Mouse (Mus musculus): ENCODE measurements around the gene 1110065P20Rik.

The 1110065P20Rik gene

DNA sequence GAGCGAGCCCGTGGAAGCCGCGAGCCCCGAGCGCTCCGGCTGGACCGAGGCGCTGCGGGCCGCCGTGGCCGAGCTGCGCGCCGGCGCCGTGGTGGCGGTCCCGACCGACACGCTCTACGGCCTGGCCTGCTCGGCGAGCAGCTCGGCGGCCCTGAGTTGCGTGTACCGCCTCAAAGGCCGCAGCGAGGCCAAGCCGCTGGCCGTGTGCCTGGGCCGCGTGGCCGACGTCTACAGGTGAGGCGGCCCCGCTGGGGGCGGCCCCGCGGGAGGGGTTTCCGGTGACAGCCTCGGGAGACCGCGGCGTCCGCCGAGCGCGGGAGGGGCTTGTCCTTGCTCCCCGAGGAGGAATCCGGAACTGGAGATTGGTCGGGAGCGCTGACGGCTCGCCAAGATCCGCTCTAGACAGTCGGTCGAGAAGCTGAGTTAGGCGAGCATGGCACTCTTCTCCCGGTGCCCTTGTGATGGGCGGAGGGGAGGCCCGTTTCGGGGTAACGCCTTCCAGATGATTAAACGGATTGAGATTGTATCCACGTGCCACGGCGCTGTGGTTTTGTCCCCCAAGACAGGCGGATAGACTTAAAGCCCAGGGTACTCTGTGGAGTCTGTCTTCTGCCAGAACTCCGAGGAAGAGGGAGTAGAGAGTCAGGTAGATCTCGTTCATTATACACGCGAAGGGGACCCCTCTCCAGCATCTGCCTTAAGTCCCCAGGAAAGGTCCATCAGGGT lies at the start of gene 1110065P20Rik:
1110065P20Rik (minus strand) TSS at position 264 of the 726 bp plus-strand sequence.
- in situ Hi-C loops (cut with MboI; ENCODE audit: low pct_unique_long_range_greater_than_20kb in 1 of 2, low sequenced_read_pairs in 2 of 2, unreplicated experiment in 1 of 2), result no loop called here

DNA sequence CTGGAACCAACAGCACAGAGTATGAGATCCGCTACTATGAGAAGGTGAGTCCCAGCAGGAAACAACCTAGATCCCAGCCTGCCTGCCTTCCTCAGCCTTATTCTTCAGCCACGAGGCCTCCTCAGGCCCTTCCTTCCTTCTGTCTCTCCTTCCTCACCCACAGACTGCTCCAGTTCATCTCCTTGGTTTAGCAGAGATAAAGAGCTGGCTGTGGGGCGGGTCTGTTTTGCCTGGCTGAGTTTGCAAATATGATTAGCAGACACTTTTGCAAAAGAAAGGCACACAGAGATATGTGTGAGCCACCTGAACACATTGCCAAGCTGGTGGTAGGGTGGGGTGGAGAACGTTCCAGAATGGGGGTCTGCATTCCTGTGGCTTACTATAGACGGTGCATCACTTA lies 48.9 kb upstream of the 1110065P20Rik start:
- in situ Hi-C loops (cut with MboI; ENCODE audit: low pct_unique_long_range_greater_than_20kb in 1 of 2, low sequenced_read_pairs in 2 of 2, unreplicated experiment in 1 of 2), result no loop called here

DNA sequence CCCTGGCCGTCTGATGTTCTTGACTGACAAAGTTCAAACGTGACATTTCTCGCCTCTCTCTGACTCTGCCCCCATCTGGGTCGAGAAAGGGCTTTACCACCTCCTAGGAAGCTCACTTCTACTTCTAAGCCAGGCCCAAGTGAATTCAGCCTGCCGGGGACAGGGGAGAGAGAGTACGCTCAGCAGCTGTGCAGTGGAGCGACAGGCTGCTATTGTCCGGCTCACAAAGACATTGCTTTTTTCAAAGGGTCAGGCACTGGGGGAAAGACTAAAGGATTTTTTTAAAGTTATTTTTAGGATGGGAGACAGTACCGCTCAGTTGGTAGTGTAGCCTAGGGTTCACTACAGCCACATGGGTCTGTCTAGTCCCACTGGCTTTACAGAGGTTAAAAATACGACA lies 47.4 kb upstream of the 1110065P20Rik start:
- in situ Hi-C loops (cut with MboI; ENCODE audit: low pct_unique_long_range_greater_than_20kb in 1 of 2, low sequenced_read_pairs in 2 of 2, unreplicated experiment in 1 of 2), result no loop called here

DNA sequence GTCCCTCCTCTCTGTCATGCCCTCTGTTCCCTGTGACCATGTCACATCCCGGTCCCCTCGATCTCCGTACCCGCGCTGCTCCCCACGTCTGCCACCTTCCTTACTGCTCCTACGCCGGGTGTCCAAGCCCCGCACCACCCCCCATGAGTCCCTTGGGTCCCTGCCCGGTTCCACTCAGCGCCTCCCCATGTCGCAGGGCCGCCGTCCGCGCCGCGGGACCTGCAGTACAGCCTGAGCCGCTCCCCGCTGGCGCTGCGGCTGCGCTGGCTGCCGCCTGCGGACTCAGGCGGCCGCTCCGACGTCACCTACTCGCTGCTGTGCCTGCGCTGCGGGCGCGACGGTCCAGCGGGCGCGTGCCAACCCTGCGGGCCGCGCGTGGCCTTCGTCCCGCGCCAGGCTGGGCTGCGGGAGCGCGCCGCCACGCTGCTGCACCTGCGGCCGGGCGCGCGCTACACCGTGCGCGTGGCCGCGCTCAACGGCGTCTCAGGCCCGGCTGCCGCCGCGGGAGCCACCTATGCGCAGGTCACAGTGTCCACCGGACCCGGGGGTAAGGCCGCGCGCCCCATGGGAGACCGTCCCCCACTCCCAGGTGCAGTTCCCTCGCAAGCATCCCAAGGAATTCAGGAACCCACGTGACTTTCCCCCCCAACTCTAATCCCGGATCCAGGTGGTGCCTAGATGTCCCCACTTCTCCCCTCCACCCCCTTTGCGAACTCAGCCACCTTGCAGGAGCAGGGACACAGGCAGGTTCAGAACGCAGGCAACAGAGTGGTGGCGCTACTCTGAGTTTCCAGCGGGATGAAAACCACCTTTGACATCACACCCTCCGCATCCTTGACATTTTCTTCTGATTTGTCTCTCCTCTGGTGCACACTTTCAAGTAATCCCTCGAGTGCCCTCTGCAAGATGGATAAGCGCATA lies 43.8 kb upstream of the 1110065P20Rik start:
- in situ Hi-C loops (cut with MboI; ENCODE audit: low pct_unique_long_range_greater_than_20kb in 1 of 2, low sequenced_read_pairs in 2 of 2, unreplicated experiment in 1 of 2), result no loop called here

DNA sequence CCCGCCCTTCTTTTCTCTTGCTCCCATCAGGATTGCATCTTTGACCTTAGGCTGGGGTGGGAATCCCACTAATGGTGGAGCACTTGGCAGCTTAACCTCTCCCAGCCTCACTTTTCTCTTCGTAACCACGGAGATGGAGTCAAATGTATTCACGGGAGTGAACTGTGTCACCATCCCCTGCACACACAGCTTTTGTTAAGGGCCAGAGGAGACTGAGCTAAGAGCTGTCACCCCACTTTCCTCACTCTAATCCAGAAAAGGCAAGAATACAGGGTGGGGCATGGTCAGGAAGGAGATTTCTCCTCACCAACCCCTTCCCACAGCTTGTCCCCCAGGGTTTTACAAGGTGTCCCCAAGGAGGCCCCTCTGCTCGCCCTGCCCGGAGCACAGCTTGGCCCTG lies 42.8 kb upstream of the 1110065P20Rik start:
- in situ Hi-C loops (cut with MboI; ENCODE audit: low pct_unique_long_range_greater_than_20kb in 1 of 2, low sequenced_read_pairs in 2 of 2, unreplicated experiment in 1 of 2), result no loop called here

DNA sequence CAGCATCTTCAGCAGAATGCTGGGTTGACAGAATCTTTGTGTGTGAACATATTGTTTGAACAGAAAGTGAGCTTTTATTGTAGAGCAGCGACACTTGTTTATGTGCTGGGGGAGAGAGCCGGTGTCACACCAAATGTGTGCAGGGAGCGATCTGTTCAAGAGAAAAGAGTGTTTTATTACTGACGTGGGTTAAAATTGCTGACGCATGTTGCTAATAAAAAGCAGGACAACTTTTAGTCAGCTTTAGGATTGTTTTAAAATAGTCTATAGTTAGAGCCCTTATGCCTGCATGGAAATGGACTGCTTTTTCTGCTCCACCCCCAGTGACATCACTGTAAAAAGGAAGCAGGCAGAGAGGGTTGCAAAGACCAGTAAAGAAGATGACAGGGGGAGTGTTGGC lies 39.8 kb upstream of the 1110065P20Rik start:
- in situ Hi-C loops (cut with MboI; ENCODE audit: low pct_unique_long_range_greater_than_20kb in 1 of 2, low sequenced_read_pairs in 2 of 2, unreplicated experiment in 1 of 2), result no loop called here

DNA sequence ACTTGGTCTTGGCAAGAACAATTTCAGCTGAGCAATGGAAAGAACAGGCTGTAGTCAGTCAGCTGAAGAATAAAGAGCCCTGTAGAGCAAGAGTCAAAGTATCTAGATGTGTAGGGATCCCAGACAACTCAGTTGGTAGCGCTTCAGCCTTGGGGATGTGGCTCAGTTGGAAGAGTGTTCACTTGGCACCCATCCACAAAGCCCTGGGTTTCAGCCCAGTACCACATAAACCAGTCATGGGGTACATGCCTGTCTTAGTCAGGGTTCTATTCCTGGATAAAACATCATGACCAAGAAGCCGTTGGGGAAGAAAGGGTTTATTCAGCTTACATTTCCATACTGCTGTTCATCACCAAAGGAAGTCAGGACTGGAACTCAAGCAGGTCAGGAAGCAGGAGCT lies 38.9 kb upstream of the 1110065P20Rik start:
- in situ Hi-C loops (cut with MboI; ENCODE audit: low pct_unique_long_range_greater_than_20kb in 1 of 2, low sequenced_read_pairs in 2 of 2, unreplicated experiment in 1 of 2), result no loop called here

DNA sequence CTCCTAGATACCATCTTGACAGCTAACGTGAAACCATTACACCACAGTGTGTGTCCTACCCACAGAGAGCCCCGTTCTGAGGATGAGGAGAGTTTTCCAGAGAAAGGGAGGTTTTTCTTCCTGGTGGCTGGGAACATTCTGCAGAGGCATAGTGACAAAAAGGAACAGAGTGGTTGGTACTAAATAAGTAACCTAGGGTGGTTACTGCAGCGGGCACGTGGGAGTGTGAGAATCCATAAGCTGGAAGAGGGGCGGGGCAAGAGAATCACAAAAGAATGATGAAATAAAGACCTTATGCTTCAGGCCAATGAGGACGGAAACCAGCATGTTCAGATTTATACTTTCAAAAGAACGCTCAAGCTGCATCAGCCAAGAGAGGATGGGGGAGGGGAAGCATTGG lies 37.7 kb upstream of the 1110065P20Rik start:
- in situ Hi-C loops (cut with MboI; ENCODE audit: low pct_unique_long_range_greater_than_20kb in 1 of 2, low sequenced_read_pairs in 2 of 2, unreplicated experiment in 1 of 2), result no loop called here

DNA sequence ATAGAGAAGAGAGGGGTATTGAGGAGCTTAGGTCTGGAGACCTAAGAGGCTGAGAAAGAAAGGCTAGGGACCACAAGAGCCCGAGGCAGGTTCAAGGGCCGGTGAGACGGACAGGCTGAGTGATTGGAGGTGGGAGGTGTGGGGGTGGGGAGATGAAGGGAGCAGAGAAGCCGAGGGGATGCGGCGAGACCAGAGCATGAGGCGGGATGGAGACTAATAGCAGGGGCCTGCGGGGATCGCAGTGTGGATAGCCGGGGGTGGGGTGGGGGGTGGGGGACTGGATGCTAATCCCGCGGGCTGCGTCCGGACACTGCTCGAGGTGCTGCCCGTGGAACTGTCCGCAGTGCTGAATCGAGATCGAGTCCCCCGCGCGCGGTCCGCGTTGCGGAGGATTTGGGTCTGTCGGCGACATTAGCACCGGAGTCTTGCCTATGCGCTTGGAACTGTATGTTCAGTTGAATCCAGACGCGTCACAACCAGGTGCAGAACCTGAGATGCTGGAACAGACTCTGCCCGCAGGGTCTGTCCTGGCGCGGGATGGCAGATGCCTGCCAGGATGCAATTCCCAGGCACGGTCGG lies 31.2 kb upstream of the 1110065P20Rik start:
- in situ Hi-C loops (cut with MboI; ENCODE audit: low pct_unique_long_range_greater_than_20kb in 1 of 2, low sequenced_read_pairs in 2 of 2, unreplicated experiment in 1 of 2), result no loop called here

DNA sequence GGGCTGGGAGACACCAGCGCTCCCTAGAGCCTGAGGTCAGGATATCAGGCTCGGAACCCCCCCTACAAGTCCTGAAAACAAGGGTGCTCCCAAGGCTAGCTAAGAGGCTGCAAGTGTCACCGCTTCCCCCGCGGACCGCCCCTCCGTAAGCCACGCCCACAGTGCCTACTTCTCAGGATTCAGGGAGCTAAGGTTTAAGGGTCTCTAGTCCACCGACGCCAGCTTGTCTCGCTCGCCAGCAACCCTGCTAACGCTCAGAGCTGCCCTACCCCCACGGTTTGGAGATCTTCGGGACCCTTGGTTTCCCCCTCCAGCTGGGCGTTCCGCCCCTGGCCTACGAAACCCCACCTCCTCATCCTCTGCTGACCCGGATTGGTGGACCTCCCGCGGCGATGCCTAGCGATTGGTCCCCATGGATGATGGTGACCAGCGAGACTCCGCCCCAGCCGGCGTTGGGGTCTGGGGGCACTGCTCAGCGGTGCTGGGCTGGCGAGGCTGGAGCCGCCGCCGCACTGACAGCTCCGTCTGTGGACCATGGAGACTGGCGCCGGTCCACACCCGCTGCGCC lies 30.4 kb upstream of the 1110065P20Rik start:
- in situ Hi-C loops (cut with MboI; ENCODE audit: low pct_unique_long_range_greater_than_20kb in 1 of 2, low sequenced_read_pairs in 2 of 2, unreplicated experiment in 1 of 2), result no loop called here

DNA sequence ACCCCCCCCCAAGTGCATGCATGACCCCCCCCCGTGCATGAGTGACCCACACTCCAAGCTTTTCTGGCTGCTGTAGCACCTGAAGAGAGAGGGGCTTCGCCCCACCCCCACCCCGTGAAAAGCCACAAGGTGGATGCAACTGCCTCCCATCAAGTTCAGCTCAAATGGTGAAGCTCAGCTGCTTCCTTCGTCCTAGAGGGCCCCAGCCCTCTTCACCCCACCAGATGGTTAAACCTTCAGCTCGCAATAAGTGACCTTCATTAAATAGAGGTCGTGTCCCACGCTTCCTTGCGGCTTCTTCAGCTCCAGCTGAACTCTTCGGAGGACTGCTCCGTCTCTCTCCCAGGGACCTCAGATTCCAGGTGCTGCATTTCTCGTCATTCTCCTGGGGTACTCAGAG lies 29.6 kb upstream of the 1110065P20Rik start, which contains the start of gene Epha10:
Epha10 (plus strand) TSS at position 301 of the 400 bp plus-strand sequence.
- in situ Hi-C loops (cut with MboI; ENCODE audit: low pct_unique_long_range_greater_than_20kb in 1 of 2, low sequenced_read_pairs in 2 of 2, unreplicated experiment in 1 of 2), result no loop called here

DNA sequence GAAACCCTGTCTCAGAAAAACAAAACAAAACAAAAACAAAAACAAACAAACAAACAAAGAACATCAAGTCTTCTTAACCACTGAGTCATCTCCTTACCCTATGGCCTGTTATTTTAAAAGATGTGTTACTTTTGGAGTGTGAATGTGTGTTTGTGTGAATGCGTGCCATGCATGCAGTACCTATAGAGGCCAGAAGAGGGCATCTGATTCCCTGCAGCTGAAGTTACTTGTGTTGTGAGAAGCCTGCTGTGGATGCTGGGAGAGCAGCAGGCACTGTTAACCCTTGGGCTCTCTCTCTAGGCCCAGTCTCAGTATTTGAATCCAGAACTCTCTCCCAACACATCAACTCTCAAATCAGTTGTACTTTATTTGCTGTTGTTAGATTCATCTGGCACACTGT lies 21.7 kb upstream of the 1110065P20Rik start:
- in situ Hi-C loops (cut with MboI; ENCODE audit: low pct_unique_long_range_greater_than_20kb in 1 of 2, low sequenced_read_pairs in 2 of 2, unreplicated experiment in 1 of 2), result no loop called here

DNA sequence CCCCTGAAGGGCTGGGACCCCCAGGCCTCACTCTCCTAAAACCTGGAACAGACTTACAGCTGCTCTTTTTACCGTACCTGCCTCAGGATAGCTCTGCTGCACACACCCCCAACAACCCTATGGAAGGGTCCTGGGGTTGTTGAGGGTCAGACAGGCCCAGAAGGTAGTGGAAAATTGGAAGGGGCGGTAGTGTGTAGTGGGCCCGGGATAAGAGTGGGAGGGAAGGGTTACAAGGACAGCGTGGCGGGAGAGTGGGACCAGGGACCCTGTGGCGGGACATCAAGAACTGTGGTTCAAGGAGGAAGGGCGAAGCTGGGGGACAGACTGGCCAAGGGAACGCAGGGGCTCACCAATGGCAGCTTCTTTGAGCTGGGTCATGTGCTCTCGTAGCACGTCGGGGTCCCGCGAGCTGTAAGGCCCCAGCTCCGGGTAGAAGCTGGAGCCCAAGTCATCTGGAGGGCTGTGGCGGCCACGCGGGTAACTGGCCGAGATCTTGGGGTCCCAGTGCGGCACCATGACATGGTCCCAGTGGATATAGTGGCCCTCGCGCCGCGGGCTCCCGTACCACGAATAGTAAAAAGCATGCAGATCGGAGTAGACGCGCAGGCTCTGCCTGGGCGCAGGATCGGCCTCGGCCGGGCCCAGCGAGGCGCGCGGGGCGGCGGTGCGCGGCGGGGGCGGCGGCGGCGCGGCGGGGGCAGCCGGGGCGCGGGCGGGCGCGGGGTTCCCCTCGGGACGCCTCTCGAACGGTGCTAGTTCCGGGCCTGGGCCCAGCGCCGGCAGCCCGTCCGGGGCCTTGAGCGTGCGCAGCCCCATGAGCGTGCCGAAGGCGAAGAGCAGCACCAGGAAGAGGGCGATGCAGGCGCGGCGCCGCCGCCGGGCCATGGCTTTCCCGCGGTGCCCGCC lies 10.5 kb upstream of the 1110065P20Rik start, which contains the start of gene Maneal:
Maneal (minus strand) TSS at position 889 of the 906 bp plus-strand sequence.
- in situ Hi-C loops (cut with MboI; ENCODE audit: low pct_unique_long_range_greater_than_20kb in 1 of 2, low sequenced_read_pairs in 2 of 2, unreplicated experiment in 1 of 2), result no loop called here

DNA sequence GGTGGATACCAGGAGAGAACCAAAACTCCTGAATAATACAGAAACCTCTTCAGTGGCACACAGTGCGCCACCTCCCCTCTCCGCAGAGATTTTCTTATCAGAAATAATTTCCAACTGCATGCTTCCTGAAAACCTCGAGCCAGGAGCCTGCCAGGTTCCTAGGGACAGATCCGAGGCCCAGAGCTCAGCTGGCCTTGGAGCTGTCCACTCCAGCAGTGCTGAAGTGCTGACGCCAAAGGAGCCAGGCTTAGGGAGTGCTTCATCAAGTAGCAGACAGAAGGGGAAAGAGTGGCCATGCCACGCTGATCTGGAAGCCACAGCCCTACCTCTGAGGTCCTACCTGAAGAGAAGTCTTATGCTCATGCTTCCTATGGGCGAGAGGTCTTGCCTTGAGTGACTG lies 9.4 kb upstream of the 1110065P20Rik start:
- in situ Hi-C loops (cut with MboI; ENCODE audit: low pct_unique_long_range_greater_than_20kb in 1 of 2, low sequenced_read_pairs in 2 of 2, unreplicated experiment in 1 of 2), result no loop called here

DNA sequence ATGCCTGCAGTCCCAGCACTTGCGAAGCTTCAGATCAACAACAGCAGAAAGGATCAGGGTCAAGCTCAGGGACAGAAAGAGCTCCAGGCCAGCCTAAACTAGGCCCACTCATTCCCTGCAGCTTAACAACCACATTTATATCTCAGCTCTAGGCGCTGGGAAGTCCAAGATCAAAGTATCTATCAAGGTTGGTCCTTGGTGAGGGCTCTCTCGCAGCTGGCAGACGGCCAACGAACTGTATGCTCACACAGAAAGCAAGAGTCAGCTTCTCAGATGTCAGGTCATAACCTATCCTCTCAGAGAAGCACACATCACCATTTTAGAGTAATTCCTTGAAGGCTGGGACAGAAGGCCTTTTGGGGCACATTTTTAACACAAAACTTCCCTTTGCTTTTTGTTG lies 7.4 kb upstream of the 1110065P20Rik start:
- in situ Hi-C loops (cut with MboI; ENCODE audit: low pct_unique_long_range_greater_than_20kb in 1 of 2, low sequenced_read_pairs in 2 of 2, unreplicated experiment in 1 of 2), result loop anchor here in 1 of 2 experiments (5.0 kb wide), 1 partner anchor 56 kb away; the partner anchor contains the start of gene Mtf1

DNA sequence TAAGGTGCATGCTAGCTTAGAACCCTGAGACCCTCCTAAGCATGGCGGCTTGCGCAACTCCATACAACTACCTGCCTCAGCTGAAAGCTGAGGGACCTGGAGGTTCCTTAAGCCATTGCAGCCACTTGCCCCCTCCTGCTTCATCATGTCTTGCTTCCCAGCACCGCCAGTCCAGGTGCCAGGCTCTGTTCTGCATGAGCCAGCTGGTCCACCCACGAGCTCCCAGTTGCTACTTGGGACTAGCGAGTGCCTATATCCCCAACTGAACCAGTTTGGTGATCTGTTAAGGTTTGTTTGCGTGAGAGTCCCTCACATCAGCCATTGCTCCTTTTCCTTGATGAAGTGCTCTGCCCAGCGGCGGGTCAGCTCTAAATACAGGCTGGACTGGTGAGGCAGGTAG lies 5.3 kb upstream of the 1110065P20Rik start:
- in situ Hi-C loops (cut with MboI; ENCODE audit: low pct_unique_long_range_greater_than_20kb in 1 of 2, low sequenced_read_pairs in 2 of 2, unreplicated experiment in 1 of 2), result loop anchor here in 1 of 2 experiments (5.0 kb wide), 1 partner anchor 54 kb away; the partner anchor contains the start of gene Mtf1

DNA sequence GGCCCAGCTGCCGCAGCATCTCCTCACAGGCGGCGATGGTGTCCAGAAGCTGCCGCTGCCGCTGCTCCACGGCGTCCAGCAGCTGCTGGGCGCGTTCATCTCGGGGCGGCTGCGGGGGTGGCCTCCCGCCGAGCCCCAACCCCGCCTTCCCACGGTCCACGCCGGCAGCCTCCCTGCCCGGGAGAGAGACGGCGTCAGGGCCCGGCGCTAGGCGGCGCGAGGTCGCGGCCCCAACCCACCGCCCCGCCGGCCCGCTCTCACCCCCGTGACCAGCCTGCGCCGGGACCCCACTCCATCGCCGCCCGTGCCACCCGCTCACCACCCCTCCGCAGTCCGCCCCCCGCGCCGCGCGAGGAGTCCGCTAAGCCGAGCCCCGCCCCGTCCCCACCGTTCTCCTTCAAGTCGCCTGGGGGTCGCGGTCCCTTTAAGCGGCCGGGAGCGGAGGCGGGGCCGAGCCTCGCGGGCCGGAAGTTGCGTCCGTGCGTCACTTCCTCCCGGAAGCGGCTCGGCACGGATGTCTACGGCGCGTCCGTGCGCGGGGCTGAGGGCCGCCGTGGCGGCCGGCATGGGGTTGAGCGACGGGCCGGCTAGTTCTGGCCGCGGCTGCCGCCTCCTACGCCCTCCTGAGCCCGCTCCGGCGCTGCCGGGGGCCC lies 609 bp downstream of the 1110065P20Rik start, which contains the start of gene Yrdc:
Yrdc (plus strand) TSS at position 419 of the 653 bp plus-strand sequence.
- in situ Hi-C loops (cut with MboI; ENCODE audit: low pct_unique_long_range_greater_than_20kb in 1 of 2, low sequenced_read_pairs in 2 of 2, unreplicated experiment in 1 of 2), result no loop called here
